11 mouse cellular contexts compared by ENCODE assay signal in the genomic region with DNA sequence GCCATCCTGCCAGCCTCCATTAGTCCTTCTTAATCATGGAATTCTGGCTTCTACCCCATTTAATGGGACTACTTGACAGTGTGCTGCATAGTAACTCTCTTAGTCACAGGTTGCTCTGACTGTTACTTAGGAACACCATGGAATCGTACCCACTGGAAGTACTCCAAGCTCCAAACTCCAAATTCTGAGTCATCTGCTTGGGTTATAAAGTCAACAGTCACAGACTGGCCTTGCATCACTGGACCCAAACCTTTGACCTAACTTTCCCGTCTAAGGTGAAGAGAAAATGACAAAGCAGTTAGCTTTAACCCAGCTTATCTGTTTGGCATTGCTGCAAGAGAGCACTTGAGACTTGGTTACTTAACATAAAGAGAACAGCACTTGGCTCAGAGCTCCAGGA.
DNase-seq lines count a peak whose midpoint lies in the region; ATAC-seq lines count a peak whose summit lies in the region.
"Had no signal": no experiment of that assay in that cellular context is flagged by ENCODE, and none has a peak within 500 bp of the region (broad histone marks: within the 10 kb centered on the region; RNA-seq: fewer than 3 reads in every experiment).

No protein-coding gene starts in this region.

- DNase-seq in kidney, adult 11 months: peak; percentile 70
- no peak for DNase-seq in kidney, postnatal 4 days
- DNase-seq in NIH3T3 (ENCODE audit: low read depth): peak; percentile 94
- DNase-seq in fibroblast of lung, adult 2 months (ENCODE audit: low read depth): peak; percentile 96
- DNase-seq in lung, postnatal 10 days: peak; percentile 46
- no peak for DNase-seq in ovary, postnatal 14 days (ENCODE audit: low spot score)
- no peak for DNase-seq in embryo, embryonic 9.5 days (ENCODE audit: extremely low spot score)
- DNase-seq: cerebellum, adult 2 months had no signal

- ATAC-seq in activated CD4-positive, CD25-positive, alpha-beta regulatory T cell, adult 4 months: no peak
- ATAC-seq: forebrain, embryonic 16.5 days; intestine, postnatal 0 days had no signal

Comparison
In these comparisons a context has a peak if more than half of its experiments do, and no peak if none do; other contexts are left out.
1. DNase-seq: peak in kidney, adult 11 months (single experiment), NIH3T3 (single experiment), fibroblast of lung, adult 2 months (single experiment) and lung, postnatal 10 days (single experiment); none in kidney, postnatal 4 days (0 of 2), ovary, postnatal 14 days (single experiment) and embryo, embryonic 9.5 days (single experiment).